Mouse (Mus musculus) testis, adult 2 months (tissue): ENCODE data around the gene Gm8926. TPM values are rescaled to one million over a fixed set of nuclear protein-coding genes. Genes with fewer than 3 reads are reported as not detected.
"Not testable (repeated sequence)": the region's sequence is repeated elsewhere in the genome, so short reads cannot be mapped to it uniquely, and the experiment has no call there.

ENCODE experiments used
- H3K27ac ChIP-seq: fragments of 200-500 bp; 2 replicates; pipeline ENCODE4 v1.5.1; 2012; ENCODE audit warnings: low read depth, low read length; ENCODE audit not compliant: control insufficient read depth, insufficient read depth
- H3K27me3 ChIP-seq: fragments of 200-500 bp; 2 replicates; pipeline ENCODE4 v1.6.1; 2012; ENCODE audit warnings: mild to moderate bottlenecking, low read length, moderate library complexity; ENCODE audit not compliant: control insufficient read depth, insufficient read depth
- H3K36me3 ChIP-seq: fragments of 200-500 bp; 2 replicates; pipeline ENCODE4 v1.6.1; 2012; ENCODE audit warnings: mild to moderate bottlenecking, low read length; ENCODE audit not compliant: control insufficient read depth, insufficient read depth
- H3K4me1 ChIP-seq: fragments of 200-500 bp; 2 replicates; pipeline ENCODE4 v1.6.1; 2012; ENCODE audit warnings: low read length; ENCODE audit not compliant: control insufficient read depth, insufficient read depth
- H3K4me3 ChIP-seq: fragments of 200-500 bp; 2 replicates; pipeline ENCODE4 v1.5.1; 2012; ENCODE audit warnings: low read depth, mild to moderate bottlenecking, low read length, moderate library complexity, mixed read lengths; ENCODE audit not compliant: control insufficient read depth
- polyA plus RNA-seq: library from polyadenylated mRNA; depleted of rRNA; stranded (reverse); fragments of >200 nt; gene quantifications from 2 replicates; pipeline ENCODE4 v1.2.3, GENCODE M21; 2012; rRNA removed

Gene Gm8926
- 17.2 and 20.9 TPM in 2 replicates for polyA plus RNA-seq

- H3K27ac ChIP-seq, H3K4me3 ChIP-seq, H3K36me3 ChIP-seq, H3K27me3 ChIP-seq, H3K4me1 ChIP-seq: not testable (repeated sequence)
Observed at GRCm38 (mm10) chr5:11770248-11770647, at the start of gene Gm8926. Gene Gm8926 (plus strand): TSS chr5:11770548.

Other genes starting within 250 kb of the Gm8926 start
- 1.4 and 7.2 TPM in 2 replicates for gene Gm6460, start 175.6 kb upstream of the Gm8926 start, polyA plus RNA-seq
- gene Gm8922, start 88.6 kb upstream of the Gm8926 start, polyA plus RNA-seq, result 20.2 and 24.2 TPM in 2 replicates
- 13.2 and 20.5 TPM in 2 replicates for gene Gm6465, start 75.0 kb downstream of the Gm8926 start, polyA plus RNA-seq
- gene 4933402N22Rik, start 147.5 kb downstream of the Gm8926 start, polyA plus RNA-seq, result 19.9 and 23.6 TPM in 2 replicates